Mouse (Mus musculus): ENCODE results near the gene Wrnip1.

The Wrnip1 gene

DNA sequence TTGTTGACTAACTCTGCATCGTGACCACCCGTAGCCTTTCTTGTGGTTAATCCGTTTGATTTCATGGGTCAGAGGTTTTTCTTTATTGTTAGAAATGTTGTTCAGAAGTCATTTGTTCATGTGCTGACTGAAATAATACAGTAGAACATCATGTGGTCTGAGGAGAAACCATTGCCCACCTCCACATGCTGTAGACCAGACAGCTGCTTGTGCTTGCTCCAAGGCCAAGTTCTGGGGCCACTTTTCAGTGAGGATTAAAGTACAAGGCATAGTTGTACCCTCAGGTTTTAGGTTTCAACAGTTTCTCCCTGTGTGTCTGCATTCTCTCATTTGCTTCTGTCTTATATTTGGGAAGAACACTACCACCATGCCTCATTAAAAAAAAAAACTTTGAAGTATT lies 5.8 kb downstream of the Wrnip1 start:
- no peak for DNase-seq (ENCODE audit: low spot score)

DNA sequence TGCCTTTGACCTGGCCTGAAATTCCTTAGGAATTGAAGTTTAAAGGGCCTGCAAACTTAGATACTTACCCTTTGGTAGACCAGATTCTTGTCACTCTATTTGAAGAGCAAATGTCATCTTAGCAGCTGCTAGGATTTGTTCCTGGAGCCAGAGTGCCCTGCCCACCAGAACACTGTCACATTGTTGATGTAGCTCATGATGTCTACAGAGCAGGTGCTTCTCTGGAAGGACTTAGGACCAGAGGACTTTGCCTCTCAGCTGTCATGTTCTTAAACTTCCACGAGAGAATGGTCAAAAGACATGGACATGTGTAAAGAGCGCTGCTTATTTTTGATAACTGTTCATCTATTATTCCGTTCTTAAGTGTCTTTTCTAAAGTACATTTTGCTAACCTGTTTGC lies 17.4 kb downstream of the Wrnip1 start:
- DNase-seq (ENCODE audit: low spot score) = no peak

DNA sequence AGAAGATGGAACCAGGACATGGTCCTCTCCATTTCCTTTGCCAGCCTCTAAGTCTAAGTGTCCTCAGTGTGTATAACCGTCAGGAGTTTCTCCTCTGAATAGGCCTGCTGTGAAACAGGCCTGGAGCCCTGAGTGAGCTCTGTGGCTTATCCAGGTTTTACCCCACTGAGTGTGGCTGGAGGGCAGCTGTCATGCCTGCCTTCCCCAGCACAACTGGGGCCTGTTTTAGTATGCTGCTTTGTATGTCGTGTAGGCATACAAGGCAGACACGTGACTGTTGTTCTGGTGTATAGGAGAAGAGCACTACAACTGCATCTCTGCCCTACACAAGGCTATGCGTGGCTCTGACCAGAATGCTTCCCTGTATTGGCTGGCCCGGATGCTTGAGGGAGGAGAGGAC lies 18.1 kb downstream of the Wrnip1 start:
- no peak for DNase-seq (ENCODE audit: low spot score)

DNA sequence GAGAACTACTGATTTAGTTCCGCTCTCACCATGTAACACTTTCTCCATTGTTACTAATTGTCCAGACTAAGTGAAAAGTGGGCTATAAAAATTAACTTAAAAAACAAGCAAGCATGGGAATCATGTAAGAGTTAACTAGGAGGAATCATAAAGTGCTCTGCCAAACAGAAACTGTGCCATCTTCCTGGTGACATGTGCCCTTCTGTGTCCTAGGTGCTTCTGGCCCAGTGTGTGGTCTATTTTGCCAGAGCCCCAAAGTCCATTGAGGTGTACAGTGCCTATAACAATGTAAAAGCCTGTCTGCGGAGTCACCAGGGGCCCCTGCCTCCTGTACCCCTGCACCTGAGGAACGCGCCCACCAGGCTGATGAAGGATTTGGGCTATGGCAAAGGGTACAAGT lies 19.8 kb downstream of the Wrnip1 start:
- no peak for DNase-seq (ENCODE audit: low spot score)

DNA sequence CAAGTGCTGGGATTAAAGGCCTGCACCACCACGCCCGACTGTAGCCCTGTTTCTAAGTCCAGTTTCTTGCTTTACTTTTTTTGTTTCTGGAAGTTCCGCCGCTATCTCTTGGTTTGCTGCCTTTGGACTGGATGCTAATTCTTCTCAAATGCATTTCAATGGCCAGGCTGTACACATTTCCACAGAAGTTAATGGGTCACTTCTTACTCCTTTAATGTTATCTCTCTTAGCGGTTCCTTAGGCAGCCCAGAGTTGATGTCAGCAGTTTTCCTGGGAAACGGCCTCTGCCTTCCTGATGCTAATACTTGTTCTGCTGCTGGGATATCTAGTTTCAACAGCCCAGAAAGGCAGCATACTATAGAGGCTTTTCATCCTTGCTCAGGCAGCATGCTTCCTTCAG lies 21.3 kb downstream of the Wrnip1 start:
- no peak for DNase-seq (ENCODE audit: low spot score)

DNA sequence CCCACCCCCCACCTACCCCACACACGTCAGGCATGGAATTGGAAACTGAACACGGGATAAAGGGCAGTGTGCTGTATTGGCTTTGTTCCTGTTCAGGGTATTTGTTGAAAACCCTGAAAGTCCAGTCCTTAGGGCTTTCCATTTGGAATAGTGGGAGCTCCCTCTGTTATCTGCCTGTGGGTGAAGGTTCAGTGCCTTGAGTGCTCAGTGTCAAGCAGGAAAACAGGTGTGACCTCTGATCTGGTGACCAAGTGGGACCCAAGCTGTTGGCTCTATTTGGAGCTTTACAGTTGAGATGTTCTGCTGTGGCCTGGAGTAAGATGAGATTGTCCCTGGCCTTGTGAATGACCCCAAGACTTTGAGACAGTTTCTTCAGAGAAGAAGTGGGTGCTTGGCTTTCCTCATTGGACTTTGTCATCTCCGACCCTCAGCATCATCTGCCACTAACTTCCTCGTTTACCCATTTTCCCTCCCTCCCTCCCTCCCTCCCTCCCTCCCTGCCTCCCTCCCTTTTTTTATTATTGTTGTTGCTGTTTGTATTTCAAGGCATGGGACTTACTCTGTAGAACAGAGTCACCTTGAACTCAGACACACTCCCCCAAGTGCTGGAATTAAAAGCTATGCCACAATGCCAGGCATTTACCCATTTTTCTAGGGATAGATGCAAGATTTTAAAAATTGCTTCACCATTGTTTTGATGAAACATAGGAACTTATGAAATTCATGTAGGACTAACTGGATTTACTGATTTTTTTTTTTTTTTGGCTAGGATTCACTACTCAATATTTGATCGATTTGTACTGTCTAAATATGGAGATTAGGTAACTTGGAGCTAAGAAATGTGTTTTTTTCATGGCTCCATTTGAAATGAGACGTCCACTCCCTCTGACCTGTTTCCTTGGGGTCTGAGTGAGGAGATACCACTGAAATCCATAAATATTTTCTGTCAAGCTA lies 22.8 kb downstream of the Wrnip1 start:
- no peak for DNase-seq (ENCODE audit: low spot score)

DNA sequence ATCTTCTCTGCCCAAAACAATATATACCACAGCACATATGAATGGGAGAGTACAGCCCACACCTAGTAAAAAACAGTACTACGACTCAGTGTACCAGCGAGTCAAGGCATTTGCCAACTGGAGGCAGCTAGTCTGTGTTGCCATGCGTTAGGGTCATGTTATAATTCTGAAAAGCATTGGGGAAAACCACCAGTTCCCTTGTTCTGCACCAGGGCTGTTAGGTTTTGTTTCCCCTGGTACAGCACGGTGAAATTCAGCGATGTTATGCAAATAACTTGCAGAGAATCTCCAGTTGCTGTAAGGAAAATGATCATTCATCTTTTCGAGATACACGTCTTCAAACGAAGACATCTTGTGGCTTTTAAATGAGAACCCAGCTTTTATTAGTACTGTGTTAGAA lies 23.7 kb downstream of the Wrnip1 start:
- DNase-seq (ENCODE audit: low spot score) = no peak

DNA sequence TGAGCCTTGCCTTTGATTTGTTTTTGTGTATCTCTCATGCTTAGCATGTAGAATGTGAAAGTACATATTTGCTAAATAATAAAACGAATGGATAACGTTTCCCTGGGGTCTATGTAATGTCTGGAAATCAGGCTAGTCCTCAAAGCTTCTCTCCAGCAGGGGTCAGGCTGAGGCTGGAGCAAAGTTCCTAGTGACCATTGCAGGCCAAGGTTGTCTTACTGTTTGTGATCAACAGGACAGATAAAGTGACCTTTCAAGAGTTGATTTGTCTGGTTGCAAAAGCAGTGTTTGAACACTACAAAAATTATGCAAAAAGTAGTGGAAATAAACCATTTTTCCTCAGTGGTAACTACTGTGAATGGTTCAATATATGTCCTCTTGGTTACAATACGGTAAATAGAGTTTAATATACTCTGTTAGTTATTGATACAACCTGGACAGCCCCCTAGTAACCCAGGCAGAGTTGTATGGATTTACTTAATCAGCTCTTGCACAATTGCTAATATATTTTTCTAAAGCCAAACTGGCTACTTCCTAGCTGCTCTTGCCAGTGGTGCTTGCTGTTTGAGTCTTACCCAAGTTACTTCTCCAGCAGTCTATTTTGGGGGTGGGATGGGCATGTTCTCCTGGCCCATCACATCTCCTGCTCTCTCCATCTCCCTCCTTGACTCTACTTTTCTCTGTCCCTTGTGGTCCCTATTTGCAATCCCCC lies 25.4 kb downstream of the Wrnip1 start:
- no peak for DNase-seq (ENCODE audit: low spot score)

DNA sequence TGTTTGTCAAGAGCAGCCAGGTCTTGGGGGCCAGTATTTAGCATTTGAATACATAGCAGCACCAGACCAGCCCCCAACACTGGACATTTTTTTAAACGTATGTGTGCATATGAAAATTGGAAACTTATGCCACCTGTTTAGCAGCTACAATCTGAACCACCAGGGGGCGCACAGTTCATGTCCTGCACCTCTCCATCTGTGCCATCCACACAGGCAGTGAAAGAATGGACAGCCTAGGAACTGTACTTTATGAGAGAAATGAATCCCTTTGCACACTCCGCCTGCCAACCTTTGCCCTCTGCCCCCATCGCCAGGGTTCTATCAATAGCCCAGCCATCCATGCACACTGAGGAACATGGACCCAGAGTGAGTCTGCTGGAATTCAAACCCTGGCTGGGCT lies 26.1 kb downstream of the Wrnip1 start:
- peak; percentile 11 for DNase-seq (ENCODE audit: low spot score)

DNA sequence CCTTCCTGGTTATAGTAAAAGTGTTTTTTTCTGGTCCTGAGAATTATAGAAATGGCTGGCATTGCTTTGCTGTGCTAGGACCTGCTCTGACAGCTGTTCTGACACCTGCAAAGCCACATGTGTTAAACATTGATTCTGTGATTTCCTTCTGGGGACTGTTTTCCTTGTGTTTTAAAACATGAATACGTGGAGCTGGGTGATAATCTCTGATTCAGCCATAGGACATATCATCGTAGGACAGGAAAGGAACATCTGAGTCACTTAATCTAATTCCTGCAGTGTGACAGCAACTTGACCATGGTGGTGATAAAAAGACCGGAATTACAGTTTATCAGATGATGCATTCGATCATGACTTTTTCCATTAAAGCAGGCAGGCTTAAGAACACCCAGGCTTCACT lies 27.0 kb downstream of the Wrnip1 start:
- no peak for DNase-seq (ENCODE audit: low spot score)

DNA sequence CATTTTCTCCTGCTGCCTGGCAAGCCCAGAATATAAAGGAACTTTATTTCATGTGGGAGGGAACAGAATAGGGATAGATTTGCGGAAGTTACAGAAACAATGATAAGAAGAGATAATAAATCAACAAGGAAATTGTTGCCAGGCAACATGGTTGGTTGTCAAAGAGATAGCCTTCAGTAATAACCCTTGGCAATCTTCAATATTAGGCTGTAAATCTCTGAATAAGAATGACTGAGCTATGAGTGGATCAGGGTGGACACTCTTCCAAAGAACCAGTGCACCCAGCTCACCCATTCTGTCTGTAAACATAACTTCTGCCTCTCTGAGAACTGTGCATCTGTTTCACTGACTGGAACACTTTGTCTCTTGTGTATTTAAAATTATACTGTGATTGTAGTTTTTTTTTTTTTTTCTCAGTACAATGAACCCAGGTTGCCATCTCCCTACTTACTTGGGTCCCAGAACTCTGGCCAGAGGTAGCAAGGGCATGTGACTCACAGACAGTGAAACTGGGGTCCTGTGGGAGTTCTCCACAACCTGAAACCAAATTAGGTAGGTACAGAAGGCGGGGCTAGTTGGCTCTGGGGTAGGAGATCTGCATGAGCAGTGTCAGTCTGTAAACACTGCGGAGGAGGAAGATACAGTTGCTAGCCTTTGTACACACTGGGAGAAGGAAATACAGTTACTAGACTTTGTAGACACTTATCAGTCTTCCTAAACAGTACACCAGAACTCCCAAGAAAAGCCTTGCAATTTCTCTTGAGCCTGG lies 29.9 kb downstream of the Wrnip1 start:
- no peak for DNase-seq (ENCODE audit: low spot score)

DNA sequence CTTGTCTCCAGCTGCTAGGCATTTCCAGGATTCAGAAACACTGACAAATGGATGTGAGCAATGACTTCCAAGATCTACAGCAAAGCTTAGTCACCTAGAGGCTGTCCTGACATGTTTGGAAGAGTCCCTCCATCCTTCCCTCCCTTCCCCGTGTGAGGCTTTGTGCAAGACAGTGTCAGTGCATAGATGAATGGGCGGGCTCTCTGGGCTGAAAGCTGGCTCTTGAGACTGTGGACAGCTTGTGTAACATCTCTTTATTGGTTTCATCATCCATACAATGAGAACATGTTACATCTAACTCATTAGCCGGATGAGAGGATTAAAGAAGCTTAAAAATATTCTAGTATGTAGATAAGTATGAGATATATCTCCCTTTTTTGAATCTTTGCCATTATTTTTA lies 30.9 kb downstream of the Wrnip1 start:
- DNase-seq (ENCODE audit: low spot score) = no peak

DNA sequence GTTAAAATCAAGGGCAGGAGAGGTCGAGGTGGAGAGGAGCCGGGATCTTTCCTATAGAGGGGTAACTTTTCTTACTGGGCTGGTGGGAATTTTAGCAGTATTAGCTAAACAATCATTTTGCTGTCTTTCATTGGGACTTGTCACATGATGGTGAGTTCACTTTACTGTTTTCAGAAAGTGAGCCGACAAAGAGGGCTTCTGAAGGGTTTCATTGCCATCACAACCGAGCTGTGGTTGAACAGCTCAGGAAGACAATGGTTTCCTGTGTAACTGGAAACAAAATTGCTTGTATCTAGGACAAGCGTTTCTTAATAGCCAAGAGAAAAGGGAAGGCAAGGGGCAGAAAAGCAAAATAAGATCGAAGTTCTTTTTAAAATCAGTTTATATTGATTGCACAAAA lies 31.4 kb downstream of the Wrnip1 start:
- no peak for DNase-seq (ENCODE audit: low spot score)

DNA sequence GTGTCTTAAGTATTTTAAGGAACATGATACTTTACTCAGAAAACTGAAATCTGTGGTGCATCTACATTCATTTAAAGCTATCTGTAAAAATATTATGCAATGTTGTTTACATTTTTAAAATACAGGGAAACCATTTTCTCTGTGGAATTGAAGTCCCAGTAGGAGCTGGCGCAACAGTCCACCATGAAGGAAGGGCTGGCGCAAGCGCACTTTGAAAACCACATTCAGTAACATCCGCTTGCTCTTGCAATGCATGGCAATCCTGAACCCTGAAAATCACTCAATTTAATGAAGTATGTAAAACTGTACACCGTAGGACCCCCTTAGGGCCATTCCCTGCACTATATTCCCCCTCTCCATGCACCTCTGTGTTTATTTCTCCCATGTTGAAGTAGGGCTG lies 32.7 kb downstream of the Wrnip1 start:
- DNase-seq (ENCODE audit: low spot score) = no peak

DNA sequence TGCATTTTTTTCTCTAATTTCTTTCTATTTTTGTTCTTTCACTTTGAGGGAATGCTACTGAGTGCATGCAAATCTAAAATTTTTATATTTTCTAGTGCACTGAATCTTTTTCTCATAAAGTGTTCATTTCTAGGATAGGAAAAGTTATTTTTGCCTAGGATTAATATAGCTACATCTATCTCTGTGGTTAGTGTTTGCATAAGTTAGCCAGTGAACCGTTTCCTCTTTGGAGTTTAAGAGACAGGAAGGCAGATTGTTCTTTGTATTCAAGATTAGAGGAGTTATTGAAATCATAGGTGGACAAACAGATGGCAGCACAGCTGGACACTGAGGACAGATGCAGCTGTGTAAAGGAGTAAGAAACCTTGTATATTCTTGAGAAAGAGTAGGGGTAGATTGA lies 37.5 kb downstream of the Wrnip1 start:
- DNase-seq (ENCODE audit: low spot score) = no peak

DNA sequence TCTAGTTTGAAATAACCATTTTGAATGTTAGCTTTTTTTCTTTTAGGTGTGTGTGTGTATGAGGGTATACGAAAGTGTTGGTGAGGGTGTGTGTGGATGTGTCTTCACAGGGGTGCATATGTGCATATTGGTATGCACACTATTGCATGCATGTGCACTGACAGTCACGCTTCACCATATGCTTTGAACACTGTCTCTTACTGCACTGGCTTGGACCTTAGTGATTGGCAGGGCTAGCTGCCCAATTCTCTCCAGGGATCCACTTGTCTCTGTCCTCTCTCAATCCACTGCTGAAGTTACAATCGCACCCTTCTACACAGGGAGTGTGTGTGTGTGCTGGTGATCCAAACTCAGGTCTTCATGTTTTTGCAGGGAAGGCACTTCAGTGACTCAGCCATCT lies 39.5 kb downstream of the Wrnip1 start:
- DNase-seq (ENCODE audit: low spot score) = no peak

DNA sequence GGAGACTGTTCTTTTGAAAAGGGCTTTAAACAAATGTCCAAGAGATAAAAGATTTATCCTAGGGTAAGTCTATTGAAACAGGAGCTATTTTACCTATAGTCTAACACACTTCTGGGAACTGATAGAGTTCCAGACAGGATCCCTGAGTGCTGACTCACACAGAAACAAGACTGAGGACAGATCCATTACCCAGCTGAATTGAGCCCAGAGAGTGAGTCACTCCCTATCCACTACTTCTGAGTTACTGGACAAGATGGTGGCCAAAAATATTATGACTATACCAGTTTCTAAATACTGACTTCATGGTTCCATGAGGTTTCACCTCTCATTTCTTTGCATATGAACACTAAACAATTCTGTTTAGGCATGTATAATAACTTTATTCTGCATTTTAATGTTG lies 44.4 kb downstream of the Wrnip1 start:
- no peak for DNase-seq (ENCODE audit: low spot score)

DNA sequence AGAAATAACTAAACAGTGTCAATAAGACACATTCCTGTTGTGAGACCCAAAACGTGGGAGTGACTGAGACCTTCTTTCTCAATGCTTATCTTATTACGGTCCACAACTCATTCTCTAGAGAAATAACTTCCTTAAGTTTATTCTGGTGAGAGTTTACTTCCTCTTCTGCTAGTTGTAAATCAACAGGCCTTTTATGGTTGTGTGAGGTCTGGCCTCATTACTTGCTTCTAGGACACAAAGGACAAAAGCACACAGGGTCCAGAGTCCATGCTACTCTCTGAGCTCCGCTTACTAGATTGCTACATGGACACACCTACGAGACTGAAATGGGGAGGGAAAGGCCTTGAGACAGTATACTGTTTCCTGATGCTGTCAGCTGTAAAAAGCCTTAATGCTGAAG lies 47.3 kb downstream of the Wrnip1 start:
- no peak for DNase-seq (ENCODE audit: low spot score)

DNA sequence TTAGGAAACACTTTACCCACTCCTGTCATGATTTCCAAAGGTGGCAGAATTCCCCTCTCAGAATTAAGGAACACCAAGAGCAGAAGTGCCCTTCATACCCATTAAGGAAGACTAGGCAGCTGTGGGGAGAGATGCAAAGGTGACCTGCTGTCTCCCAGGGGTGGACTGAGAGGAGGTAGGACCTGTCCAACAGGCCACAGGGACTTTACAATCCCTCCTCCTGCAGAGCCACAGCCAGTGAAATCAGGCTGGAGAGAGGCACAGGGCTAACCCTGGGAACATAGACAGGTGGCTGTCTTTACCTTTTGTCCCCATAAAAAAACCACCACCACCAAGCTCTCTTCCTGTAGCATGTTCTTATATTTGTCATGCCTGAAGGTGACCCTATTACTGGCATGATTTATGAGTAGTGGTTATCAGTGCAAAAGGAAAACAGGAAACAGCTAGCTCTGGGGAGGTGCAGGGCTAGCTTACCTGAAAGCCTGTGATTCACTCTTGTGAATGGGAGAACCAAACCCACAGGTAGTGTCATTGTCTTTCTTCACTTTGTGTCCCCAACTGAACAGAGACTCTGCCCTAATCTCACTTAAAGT lies 47.8 kb downstream of the Wrnip1 start:
- no peak for DNase-seq (ENCODE audit: low spot score)

DNA sequence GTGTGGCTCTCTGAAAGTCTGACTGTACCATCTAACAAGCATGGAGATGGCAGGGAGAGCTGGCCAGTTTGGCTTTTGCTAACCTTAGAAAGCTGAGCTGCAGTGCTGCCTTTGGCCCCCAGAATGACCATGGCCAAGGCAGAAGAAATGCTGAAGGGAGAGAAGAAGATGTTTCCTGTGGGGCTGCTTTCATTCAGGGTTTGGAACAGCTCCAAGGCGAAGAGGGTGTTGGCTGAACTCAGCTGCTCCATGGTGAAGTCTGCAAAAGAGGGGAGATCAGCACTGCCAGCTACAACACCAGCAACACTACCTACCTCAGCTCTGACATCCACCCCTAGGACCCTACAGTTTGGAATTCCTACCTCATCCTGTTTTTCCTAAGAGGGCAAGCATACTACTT lies 48.3 kb downstream of the Wrnip1 start:
- DNase-seq (ENCODE audit: low spot score) = no peak

DNA sequence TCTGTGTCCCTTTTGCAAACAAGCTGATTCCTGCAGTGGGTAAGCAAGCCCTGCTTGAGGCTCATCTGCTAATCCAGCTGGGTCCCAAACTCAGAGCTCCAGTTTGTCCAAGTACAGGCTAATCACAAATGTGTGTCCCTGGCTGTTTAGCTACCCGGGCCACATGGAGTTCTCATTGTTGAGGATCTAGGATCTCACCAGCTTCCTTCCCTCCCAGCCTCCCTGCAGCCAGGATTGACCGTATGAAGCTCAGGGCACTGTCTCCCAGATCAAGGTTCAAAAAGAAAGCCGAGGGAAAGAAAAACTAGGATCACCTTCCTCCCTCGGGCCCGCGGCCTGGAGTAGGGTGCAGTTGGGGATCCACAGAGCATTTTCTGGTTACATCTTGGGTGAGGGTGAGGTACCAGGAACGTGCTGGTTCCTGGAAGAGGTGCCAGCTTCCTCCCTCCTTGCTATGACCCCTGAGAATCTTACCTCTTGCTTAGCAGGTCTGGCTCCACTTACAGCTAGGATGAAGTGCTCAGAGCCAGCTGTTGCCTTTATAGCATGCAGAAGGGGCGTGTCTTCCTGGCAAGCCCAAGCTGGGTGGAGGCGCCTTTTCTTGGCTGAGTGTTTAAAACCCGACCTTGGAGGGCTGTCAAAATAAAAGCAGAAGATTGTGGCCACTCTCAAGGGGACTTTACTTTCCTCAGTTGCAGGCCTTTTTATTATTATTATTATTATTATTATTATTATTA lies 49.0 kb downstream of the Wrnip1 start, which contains the start of gene Serpinb1a:
Gene Serpinb1a (minus strand): TSS at position 518 of the 737 bp plus-strand sequence.
- peak; percentile 59 for DNase-seq (ENCODE audit: low spot score)

DNA sequence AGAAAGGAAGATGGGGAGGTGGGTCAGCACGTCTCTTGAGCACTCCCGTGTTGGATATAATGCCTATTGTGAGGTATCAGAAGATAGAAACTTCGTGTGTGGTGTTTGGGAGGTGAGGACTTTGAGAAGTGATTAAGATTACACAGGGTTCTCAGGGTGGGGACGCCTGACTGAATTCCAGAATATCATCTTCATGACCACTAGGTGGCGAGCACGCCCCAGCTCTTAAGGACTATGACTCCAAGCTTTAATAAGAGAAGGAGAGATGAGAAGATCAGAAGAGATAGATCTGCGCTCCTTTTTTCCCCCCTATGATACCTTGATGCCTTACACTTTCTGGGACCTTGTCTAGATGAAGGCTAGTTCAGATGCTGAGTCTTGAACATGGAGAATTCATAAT lies 50.1 kb downstream of the Wrnip1 start:
- DNase-seq (ENCODE audit: low spot score) = peak; percentile 10

All from testis, postnatal 14 days (tissue).